Mouse (Mus musculus): Measurements from ENCODE around the gene Mid1. TPM values are rescaled to one million over a fixed set of nuclear protein-coding genes. Genes with fewer than 3 reads are reported as not detected.
"Not testable (repeated sequence)": the region's sequence is repeated elsewhere in the genome, so short reads cannot be mapped to it uniquely, and the experiment has no call there.

Mid1 gene
- total and polyA plus RNA-seq, 2 experiments = 1.7 to 2.5 TPM

DNA sequence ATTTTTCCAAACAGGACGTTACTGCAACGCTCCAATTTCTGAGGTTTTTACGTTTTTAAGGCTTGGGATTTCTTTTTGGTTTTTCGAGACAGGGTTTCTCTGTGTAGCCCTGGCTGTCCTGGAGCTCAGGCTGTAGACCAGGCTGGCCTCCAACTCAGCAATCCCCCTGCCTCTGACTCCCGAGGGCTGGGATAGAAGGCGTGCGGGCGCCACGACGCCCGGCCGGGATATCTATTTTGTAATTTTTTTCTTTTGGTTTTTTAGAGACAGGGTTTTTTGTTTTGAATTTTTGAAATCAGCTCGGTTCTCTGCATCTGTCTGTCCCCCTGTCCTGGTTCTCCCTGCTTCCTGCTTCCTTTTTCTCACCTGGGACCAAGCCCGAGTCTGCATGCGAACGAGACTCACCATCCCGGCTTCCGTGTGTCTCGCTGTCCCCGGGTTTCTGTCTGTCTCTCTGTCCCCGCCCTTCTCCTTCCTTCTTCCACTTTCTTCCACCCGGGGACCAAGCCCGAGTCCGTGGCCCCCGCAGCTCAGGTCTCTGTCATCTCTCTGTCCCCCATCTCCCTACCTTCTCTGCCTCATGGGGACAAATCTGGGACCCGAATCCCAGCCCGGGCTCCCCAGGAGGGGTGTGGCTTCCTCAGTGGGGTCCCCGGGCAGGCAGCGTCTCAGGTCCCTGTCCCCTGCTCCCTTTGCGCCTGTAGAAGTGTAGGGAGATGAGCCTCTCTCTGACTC lies 334.4 kb downstream of the Mid1 start:
- not testable (repeated sequence) for H3K4me3 ChIP-seq (ENCODE audit: insufficient read depth, low read depth, low read length); H3K79me2 ChIP-seq (ENCODE audit: control insufficient read depth, insufficient read depth, low read length); DNase-seq (ENCODE audit: extremely low read depth, low read depth, low spot score); H3K4me1 ChIP-seq (ENCODE audit: control insufficient read depth, insufficient read depth, low read length); H3K27me3 ChIP-seq (ENCODE audit: control insufficient read depth, insufficient read depth, low read length); H3K9ac ChIP-seq (ENCODE audit: low read depth, low read length); H3K27ac ChIP-seq (replicated peaks; ENCODE audit: insufficient read depth, low read depth, low read length)
- H3K36me3 ChIP-seq (ENCODE audit: control insufficient read depth, insufficient read depth, low read length) = peaks cover 23% of the 10 kb centered on the region
- 88% methylated on average over 30 of the region's 30 CpGs for WGBS

DNA sequence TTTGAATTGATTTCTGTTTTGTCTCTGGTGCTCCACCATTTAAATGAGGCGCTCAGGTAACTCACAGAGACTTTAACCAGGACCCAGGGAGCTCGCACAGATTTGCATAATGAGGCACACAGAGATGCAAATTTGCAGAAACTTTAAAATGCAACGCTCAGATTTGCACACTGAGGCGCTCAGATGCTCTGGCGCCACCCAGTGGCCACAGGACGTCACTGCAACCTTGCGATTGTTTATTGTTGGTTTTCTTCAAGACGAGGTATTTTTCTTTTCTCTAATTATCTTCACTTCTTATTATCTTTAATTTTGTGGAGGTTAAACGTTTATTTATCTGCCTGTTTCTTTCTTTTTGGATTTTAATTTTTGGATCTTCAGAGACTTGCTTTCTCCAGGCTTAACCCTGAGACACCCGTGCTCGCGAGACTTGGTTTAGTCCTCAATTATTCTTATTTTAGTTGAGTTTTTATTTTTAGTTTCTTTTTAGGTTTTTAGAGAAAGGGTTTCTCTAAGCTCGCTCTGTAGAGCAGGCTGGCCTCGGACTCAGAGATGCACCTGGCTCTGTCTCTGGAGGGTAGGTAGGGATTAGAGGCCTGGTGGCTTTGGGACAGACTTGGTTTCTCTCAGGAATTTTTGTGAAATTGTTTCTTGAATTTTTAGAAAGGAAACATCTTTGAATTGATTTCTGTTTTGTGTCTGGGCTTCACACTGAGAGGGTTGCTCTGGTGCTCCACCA lies 335.1 kb downstream of the Mid1 start:
- H3K36me3 ChIP-seq (ENCODE audit: control insufficient read depth, insufficient read depth, low read length) = peaks cover 23% of the 10 kb centered on the region

DNA sequence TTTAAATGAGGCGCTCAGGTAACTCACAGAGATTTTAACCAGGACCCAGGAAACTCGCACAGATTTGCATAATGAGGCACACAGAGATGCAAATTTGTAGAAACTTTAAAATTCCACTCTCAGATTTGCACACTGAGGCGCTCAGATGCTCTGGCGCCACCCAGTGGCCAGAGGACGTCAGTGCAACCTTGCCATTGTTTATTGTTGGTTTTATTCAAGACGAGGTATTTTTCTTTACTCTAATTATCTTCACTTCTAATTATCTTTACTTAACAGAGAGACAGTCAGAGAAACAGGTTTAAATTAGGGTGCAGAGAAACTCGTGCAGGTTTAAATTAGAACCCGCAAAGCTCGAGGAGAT lies 335.7 kb downstream of the Mid1 start:
- H3K27ac ChIP-seq (replicated peaks; ENCODE audit: insufficient read depth, low read depth, low read length); H3K4me1 ChIP-seq (ENCODE audit: control insufficient read depth, insufficient read depth, low read length); H3K79me2 ChIP-seq (ENCODE audit: control insufficient read depth, insufficient read depth, low read length); DNase-seq (ENCODE audit: extremely low read depth, low read depth, low spot score); H3K9ac ChIP-seq (ENCODE audit: low read depth, low read length); H3K4me3 ChIP-seq (ENCODE audit: insufficient read depth, low read depth, low read length); H3K27me3 ChIP-seq (ENCODE audit: control insufficient read depth, insufficient read depth, low read length): not testable (repeated sequence)
- WGBS = 59% methylated on average over 9 of the region's 9 CpGs
- peaks cover 23% of the 10 kb centered on the region for H3K36me3 ChIP-seq (ENCODE audit: control insufficient read depth, insufficient read depth, low read length)

More for the DNA sequence above, 335.1 kb downstream of the Mid1 start:
- not testable (repeated sequence) for H3K9ac ChIP-seq (ENCODE audit: low read depth, low read length); H3K27ac ChIP-seq (replicated peaks; ENCODE audit: insufficient read depth, low read depth, low read length); H3K4me1 ChIP-seq (ENCODE audit: control insufficient read depth, insufficient read depth, low read length); H3K79me2 ChIP-seq (ENCODE audit: control insufficient read depth, insufficient read depth, low read length); H3K4me3 ChIP-seq (ENCODE audit: insufficient read depth, low read depth, low read length); H3K27me3 ChIP-seq (ENCODE audit: control insufficient read depth, insufficient read depth, low read length)
- 63% methylated on average over 14 of the region's 14 CpGs for WGBS
- peak; percentile 63 for DNase-seq (ENCODE audit: extremely low read depth, low read depth, low spot score)

DNA sequence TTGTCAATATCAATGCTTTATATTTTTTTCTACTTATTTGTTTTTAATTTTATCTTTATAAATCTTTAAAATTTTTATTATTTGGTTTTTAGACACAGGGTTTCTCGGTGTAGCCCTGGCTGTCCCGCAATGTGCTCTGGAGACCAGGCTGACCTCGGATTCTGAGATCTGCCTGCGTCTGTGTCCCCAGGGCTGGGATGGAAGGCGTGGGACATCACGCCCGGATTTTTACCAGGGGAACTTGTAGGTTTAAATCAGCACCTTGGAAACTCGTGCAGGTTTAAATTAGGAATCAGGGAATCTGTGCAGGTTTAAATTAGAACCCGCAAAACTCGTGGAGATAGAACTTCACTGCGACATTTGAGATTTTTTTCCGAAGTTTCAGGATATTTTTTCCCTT lies 336.2 kb downstream of the Mid1 start:
- not testable (repeated sequence) for H3K27ac ChIP-seq (replicated peaks; ENCODE audit: insufficient read depth, low read depth, low read length); H3K27me3 ChIP-seq (ENCODE audit: control insufficient read depth, insufficient read depth, low read length); H3K4me3 ChIP-seq (ENCODE audit: insufficient read depth, low read depth, low read length); H3K79me2 ChIP-seq (ENCODE audit: control insufficient read depth, insufficient read depth, low read length); H3K9ac ChIP-seq (ENCODE audit: low read depth, low read length); H3K4me1 ChIP-seq (ENCODE audit: control insufficient read depth, insufficient read depth, low read length); DNase-seq (ENCODE audit: extremely low read depth, low read depth, low spot score)
- WGBS = 76% methylated on average over 12 of the region's 12 CpGs
- peaks cover 23% of the 10 kb centered on the region for H3K36me3 ChIP-seq (ENCODE audit: control insufficient read depth, insufficient read depth, low read length)

DNA sequence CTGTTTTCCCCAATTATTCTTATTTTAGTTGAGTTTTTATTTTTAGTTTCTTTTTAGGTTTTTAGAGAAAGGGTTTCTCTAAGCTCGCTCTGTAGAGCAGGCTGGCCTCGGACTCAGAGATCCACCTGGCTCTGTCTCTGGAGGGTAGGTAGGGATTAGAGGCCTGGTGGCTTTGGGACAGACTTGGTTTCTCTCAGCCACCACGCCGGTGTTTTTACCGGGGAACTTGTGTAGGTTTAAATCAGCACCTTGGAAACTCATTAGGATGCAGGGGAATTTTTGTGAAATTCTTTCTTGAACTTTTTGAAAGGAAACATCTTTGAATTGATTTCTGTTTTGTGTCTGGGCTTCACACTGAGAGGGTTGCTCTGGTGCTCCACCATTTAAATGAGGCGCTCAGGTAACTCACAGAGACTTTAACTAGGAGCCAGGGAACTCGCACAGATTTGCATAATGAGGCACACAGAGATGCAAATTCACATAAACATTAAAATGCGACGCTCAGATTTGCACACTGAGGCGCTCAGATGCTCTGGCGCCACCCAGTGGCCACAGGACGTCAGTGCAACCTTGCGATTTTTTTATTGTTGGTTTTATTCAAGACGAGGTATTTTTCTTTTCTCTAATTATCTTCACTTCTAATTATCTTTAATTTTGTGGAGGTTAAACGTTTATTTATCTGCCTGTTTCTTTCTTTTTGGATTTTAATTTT lies 336.9 kb downstream of the Mid1 start:
- WGBS = 59% methylated on average over 15 of the region's 15 CpGs

More for the DNA sequence above, 336.9 kb downstream of the Mid1 start:
- H3K79me2 ChIP-seq (ENCODE audit: control insufficient read depth, insufficient read depth, low read length); H3K9ac ChIP-seq (ENCODE audit: low read depth, low read length); DNase-seq (ENCODE audit: extremely low read depth, low read depth, low spot score); H3K27me3 ChIP-seq (ENCODE audit: control insufficient read depth, insufficient read depth, low read length); H3K4me1 ChIP-seq (ENCODE audit: control insufficient read depth, insufficient read depth, low read length); H3K27ac ChIP-seq (replicated peaks; ENCODE audit: insufficient read depth, low read depth, low read length); H3K4me3 ChIP-seq (ENCODE audit: insufficient read depth, low read depth, low read length): not testable (repeated sequence)
- peaks cover 23% of the 10 kb centered on the region for H3K36me3 ChIP-seq (ENCODE audit: control insufficient read depth, insufficient read depth, low read length)

Other genes with a start within 250 kb of the Mid1 start
- not detected in 2 replicates for gene 4933400A11Rik, start 94.4 kb downstream of the Mid1 start, total RNA-seq (2014; rRNA removed)
- not detected in 2 replicates for gene 4933400A11Rik, start 94.4 kb downstream of the Mid1 start, polyA plus RNA-seq (2012; rRNA removed)